Mouse (Mus musculus) liver, adult 2 months (tissue): ENCODE results near the gene Trex1.

Experiments
- CTCF ChIP-seq: fragments of 200-500 bp; IDR thresholded peaks from 2 replicates; pipeline ENCODE4 v1.5.1; 2011; ENCODE audit warnings: low read depth, low read length, control low read depth
- POLR2A ChIP-seq: fragments of 200-500 bp; IDR thresholded peaks from 2 replicates; pipeline ENCODE4 v1.6.1; 2011; ENCODE audit warnings: low read length, control low read depth; ENCODE audit not compliant: insufficient read depth; ENCODE audit errors: extremely low read depth

DNA sequence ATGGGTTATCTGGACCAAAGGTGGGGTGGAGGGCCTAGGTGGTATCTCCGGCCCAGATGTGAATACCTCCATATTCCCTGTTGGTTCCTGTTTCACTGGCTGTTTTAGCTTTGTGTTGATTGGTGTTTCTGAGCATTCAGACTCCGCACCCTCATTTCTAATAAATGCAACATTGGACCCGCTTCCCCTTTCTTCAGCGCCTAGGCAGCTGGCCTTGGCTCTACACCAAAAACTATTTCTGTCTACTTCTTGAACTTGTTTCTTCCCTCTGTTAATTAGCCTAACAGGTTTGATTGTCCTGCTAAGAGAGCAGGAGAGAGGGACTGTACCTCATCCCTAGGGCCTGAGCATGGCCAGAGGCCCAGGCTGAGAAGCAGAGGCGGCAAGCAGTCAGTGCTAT lies 2.0 kb downstream of the Trex1 start:
- TF ChIP-seq POLR2A (no peak), CTCF (no peak)
